Mouse (Mus musculus) intestine, embryonic 14.5 days (tissue): ENCODE measurements around the gene Hist1h2bk. TPM values are rescaled to one million over a fixed set of nuclear protein-coding genes. Genes with fewer than 3 reads are reported as not detected.
"Not testable (repeated sequence)": the region's sequence is repeated elsewhere in the genome, so short reads cannot be mapped to it uniquely, and the experiment has no call there.

Experiments
- ATAC-seq: fragments of 200-750 bp; cut with Nextera tagmentation; replicated peaks from 2 replicates; pipeline ENCODE4 v1.8.0; 2017; ENCODE audit warnings: low read depth, moderate number of reproducible peaks, moderate TSS enrichment, moderate library complexity; ENCODE audit not compliant: low FRiP score, low TSS enrichment
- DNase-seq: peaks from one replicate; pipeline ENCODE4 v3.0.0-alpha.2; 2018; ENCODE audit warnings: low spot score
- H3K27ac ChIP-seq: fragments of 300-500 bp; sonication (generic); 2 replicates; pipeline ENCODE4 v1.5.1; 2014; ENCODE audit warnings: low read depth, mild to moderate bottlenecking, control low read depth
- H3K27me3 ChIP-seq: fragments of 300-500 bp; sonication (generic); replicated peaks from 2 replicates; pipeline ENCODE4 v1.6.1; 2014; ENCODE audit warnings: low read length, control low read depth; ENCODE audit not compliant: control insufficient read depth, insufficient read depth
- H3K36me3 ChIP-seq: fragments of 300-500 bp; sonication (generic); 2 replicates; pipeline ENCODE4 v1.6.1; 2014; ENCODE audit warnings: low read length, control low read depth; ENCODE audit not compliant: control insufficient read depth, insufficient read depth
- H3K4me1 ChIP-seq: fragments of 300-500 bp; sonication (generic); replicated peaks from 2 replicates; pipeline ENCODE4 v1.6.1; 2014; ENCODE audit warnings: low read length, control low read depth, mixed read lengths; ENCODE audit not compliant: control insufficient read depth, insufficient read depth
- H3K4me2 ChIP-seq: fragments of 300-500 bp; sonication (generic); 2 replicates; pipeline ENCODE4 v1.6.1; 2014; ENCODE audit warnings: low read length
- H3K4me3 ChIP-seq: fragments of 300-500 bp; sonication (generic); 2 replicates; pipeline ENCODE4 v1.5.1; 2014; ENCODE audit warnings: low read depth, low read length, control low read depth, mixed read lengths
- H3K9ac ChIP-seq: fragments of 300-500 bp; sonication (generic); 2 replicates; pipeline ENCODE4 v1.6.1; 2014; ENCODE audit warnings: mild to moderate bottlenecking, low read length
- H3K9me3 ChIP-seq: fragments of 300-500 bp; sonication (generic); 2 replicates; pipeline ENCODE4 v1.6.1; 2016; ENCODE audit warnings: low read length, control low read depth; ENCODE audit not compliant: control insufficient read depth
- WGBS: fragments of 180-500 bp; shearing (Covaris S2); extraction: QIAGEN DNeasy Blood & Tissue Kit; methylation state at CpG from one replicate; pipeline ENCODE4 v1.1.7; 2014; 5-methylcytosine and 5-hydroxymethylcytosine counted together
- polyA plus RNA-seq: library from polyadenylated mRNA; unstranded; fragments of >200 nt; fragmentation: Nextera tagmentation; extraction: Ambion mirVana; gene quantifications from 2 replicates; pipeline ENCODE4 v1.2.1, GENCODE M21; 2014

The Hist1h2bk gene
- polyA plus RNA-seq, 1 experiment from 2014 or later = 5.2 TPM

- ATAC-seq (no peak), DNase-seq (peak; percentile 70)
- peak overlapping the region; percentile 59 for H3K4me2 ChIP-seq
- no peaks in the 10 kb centered on the region for H3K9me3 ChIP-seq
- no peaks in the 10 kb centered on the region for H3K27me3 ChIP-seq
- peak overlapping the region; percentile 42 for H3K4me3 ChIP-seq
- no peaks in the 10 kb centered on the region for H3K36me3 ChIP-seq
- 4% methylated on average over 13 of the region's 13 CpGs for WGBS
- peaks cover 9% of the 10 kb centered on the region; the same call in 1 of the 2 replicates for H3K4me1 ChIP-seq
- peak overlapping the region; percentile 70 for H3K9ac ChIP-seq
- H3K27ac ChIP-seq = peak overlapping the region; percentile 96
Observed at GRCm38 (mm10) chr13:22041651-22042567, 6.2 kb downstream of the Hist1h2bk start.

GRCm38 (mm10) chr13:22042568-22043502, 7.2 kb downstream of the Hist1h2bk start, which contains the start of the genes Hist1h2ag and Hist1h2bj:
TSS of gene Hist1h2ag (minus strand) at chr13:22042944.
TSS of gene Hist1h2bj (plus strand) at chr13:22043214.
- H3K4me2 ChIP-seq = peak within 1 kb of the TSS; percentile 60
- H3K4me1 ChIP-seq, H3K27me3 ChIP-seq, H3K9me3 ChIP-seq, H3K36me3 ChIP-seq: not testable (repeated sequence)
- DNase-seq = peak; percentile 87
- WGBS = under 1% methylated on average over 39 of the region's 80 CpGs
- peak; percentile 90 for ATAC-seq
- peak within 1 kb of the TSS; percentile 96 for H3K27ac ChIP-seq
- H3K4me3 ChIP-seq = peak within 1 kb of the TSS; percentile 45
- H3K9ac ChIP-seq = peak within 1 kb of the TSS; percentile 70

GRCm38 (mm10) chr13:22043503-22044431, 8.1 kb downstream of the Hist1h2bk start:
- H3K27ac ChIP-seq = peak overlapping the region; percentile 74
- H3K4me1 ChIP-seq = peaks cover 8% of the 10 kb centered on the region; the same call in 1 of the 2 replicates
- H3K9me3 ChIP-seq = no peaks in the 10 kb centered on the region
- ATAC-seq (peak; percentile 8), DNase-seq (peak; percentile 69)
- H3K36me3 ChIP-seq = no peaks in the 10 kb centered on the region
- 3% methylated on average over 10 of the region's 14 CpGs for WGBS
- peak overlapping the region; percentile 45 for H3K4me3 ChIP-seq
- peak overlapping the region; percentile 60 for H3K4me2 ChIP-seq
- peak overlapping the region; percentile 62 for H3K9ac ChIP-seq
- no peaks in the 10 kb centered on the region for H3K27me3 ChIP-seq

- peak; percentile 51 for DNase-seq
- Histone ChIP-seq H3K27ac (0 out of 2 replicates have a peak overlapping the region, but pooled peaks have one; percentile 74), H3K4me2 (peak overlapping the region; percentile 60), H3K9ac (no peak overlapping the region), H3K4me1 (peaks cover 8% of the 10 kb centered on the region; the same call in 1 of the 2 replicates), H3K36me3 (no peaks in the 10 kb centered on the region), H3K4me3 (peak overlapping the region; percentile 45), H3K9me3 (no peaks in the 10 kb centered on the region), H3K27me3 (no peaks in the 10 kb centered on the region)
- WGBS = 83% methylated on average over 6 of the region's 6 CpGs
- ATAC-seq = no peak
Observed at GRCm38 (mm10) chr13:22044432-22045155, 8.9 kb downstream of the Hist1h2bk start.

- Histone ChIP-seq H3K9me3 (no peaks in the 10 kb centered on the region), H3K36me3 (no peaks in the 10 kb centered on the region), H3K9ac (no peak overlapping the region), H3K27me3 (no peaks in the 10 kb centered on the region), H3K27ac (no peak overlapping the region), H3K4me3 (no peak overlapping the region), H3K4me2 (no peak overlapping the region), H3K4me1 (peaks cover under 1% of the 10 kb centered on the region; the same call in 1 of the 2 replicates)
- DNase-seq (no peak), ATAC-seq (no peak)
- WGBS = 65% methylated on average over 2 of the region's 2 CpGs
Observed at GRCm38 (mm10) chr13:22045311-22045710, 9.6 kb downstream of the Hist1h2bk start.

GRCm38 (mm10) chr13:22049041-22049440, 13.4 kb downstream of the Hist1h2bk start:
- WGBS = 81% methylated on average over 2 of the region's 2 CpGs
- H3K4me1 ChIP-seq = no peaks in the 10 kb centered on the region; the same call in 1 of the 2 replicates
- no peak overlapping the region for H3K4me3 ChIP-seq
- H3K36me3 ChIP-seq = no peaks in the 10 kb centered on the region
- DNase-seq (no peak), ATAC-seq (no peak)
- no peak overlapping the region for H3K9ac ChIP-seq
- H3K9me3 ChIP-seq = no peaks in the 10 kb centered on the region
- no peak overlapping the region for H3K27ac ChIP-seq
- no peaks in the 10 kb centered on the region for H3K27me3 ChIP-seq
- no peak overlapping the region for H3K4me2 ChIP-seq

- Histone ChIP-seq H3K27me3 (no peaks in the 10 kb centered on the region), H3K9ac (peak overlapping the region; percentile 27; the same call in 1 of the 2 replicates), H3K4me3 (peak overlapping the region; percentile 56), H3K4me2 (peak overlapping the region; percentile 56), H3K4me1 (no peaks in the 10 kb centered on the region), H3K36me3 (no peaks in the 10 kb centered on the region), H3K27ac (peak overlapping the region; percentile 91), H3K9me3 (no peaks in the 10 kb centered on the region)
- ATAC-seq = peak; percentile 21; the same call in 1 of the 2 replicates
- peak; percentile 80 for DNase-seq
- WGBS = 3% methylated on average over 14 of the region's 14 CpGs
Observed at GRCm38 (mm10) chr13:22049737-22050440, 14.2 kb downstream of the Hist1h2bk start.
